Mouse (Mus musculus) hindbrain, embryonic 13.5 days (tissue): ENCODE results near the gene Krt73. TPM values are rescaled to one million over a fixed set of nuclear protein-coding genes. Genes with fewer than 3 reads are reported as not detected.

Experiments used
- ATAC-seq: fragments of 200-750 bp; cut with Nextera tagmentation; 2 replicates; pipeline ENCODE4 v1.8.0; 2017; ENCODE audit warnings: moderate TSS enrichment; ENCODE audit not compliant: low FRiP score
- H3K27ac ChIP-seq: fragments of 300-500 bp; sonication (generic); 2 replicates; pipeline ENCODE4 v1.5.1; 2015; ENCODE audit warnings: inconsistent platforms, mild to moderate bottlenecking, moderate library complexity
- H3K27me3 ChIP-seq: fragments of 300-500 bp; sonication (generic); 2 replicates; pipeline ENCODE4 v1.6.1; 2015; ENCODE audit warnings: mild to moderate bottlenecking, inconsistent platforms
- H3K36me3 ChIP-seq: fragments of 300-500 bp; sonication (generic); 2 replicates; pipeline ENCODE4 v1.6.1; 2015; ENCODE audit warnings: mild to moderate bottlenecking, inconsistent platforms
- H3K4me1 ChIP-seq: fragments of 300-500 bp; sonication (generic); replicated peaks from 2 replicates; pipeline ENCODE4 v1.6.1; 2015; ENCODE audit warnings: inconsistent platforms
- H3K4me2 ChIP-seq: fragments of 300-500 bp; sonication (generic); 2 replicates; pipeline ENCODE4 v1.6.1; 2015; ENCODE audit warnings: inconsistent platforms, mild to moderate bottlenecking, moderate library complexity
- H3K4me3 ChIP-seq: fragments of 300-500 bp; sonication (generic); 2 replicates; pipeline ENCODE4 v1.5.1; 2015; ENCODE audit warnings: mild to moderate bottlenecking, inconsistent platforms
- H3K9ac ChIP-seq: fragments of 300-500 bp; sonication (generic); 2 replicates; pipeline ENCODE4 v1.6.1; 2015; ENCODE audit warnings: mild to moderate bottlenecking, inconsistent platforms
- H3K9me3 ChIP-seq: fragments of 300-500 bp; sonication (generic); 2 replicates; pipeline ENCODE4 v1.6.1; 2016; ENCODE audit warnings: inconsistent platforms
- WGBS: fragments of 180-500 bp; shearing (Covaris S2); methylation state at CpG from one replicate; pipeline ENCODE4 v1.1.7; 2015; 5-methylcytosine and 5-hydroxymethylcytosine counted together
- polyA plus RNA-seq: library from polyadenylated mRNA; unstranded; fragments of >200 nt; fragmentation: Nextera tagmentation; extraction: Ambion mirVana; gene quantifications from 2 replicates; pipeline ENCODE4 v1.2.1, GENCODE M21; 2015

Gene Krt73
- polyA plus RNA-seq, 1 experiment from 2014 or later: 2.4 TPM

DNA sequence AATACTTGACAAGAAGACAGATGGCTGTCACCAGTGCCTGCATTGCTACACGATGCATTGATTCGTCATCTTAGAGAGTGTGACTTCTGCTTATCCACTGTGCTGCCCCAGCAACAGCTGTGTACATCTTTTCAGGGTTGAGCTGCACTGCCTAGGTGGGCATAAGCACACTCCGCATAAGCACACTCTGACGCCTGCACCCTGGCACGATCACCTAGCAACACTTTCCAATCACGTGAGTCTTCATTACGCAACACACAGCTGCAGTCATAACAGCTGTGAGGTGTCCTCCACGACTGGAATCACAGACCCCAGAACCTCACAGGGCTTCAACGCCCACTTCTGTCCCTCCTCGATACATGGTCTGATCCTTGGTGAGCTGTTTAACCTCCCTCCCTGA lies 28.7 kb downstream of the Krt73 start:
- Histone ChIP-seq H3K27ac (no peak overlapping the region), H3K4me2 (no peak overlapping the region), H3K36me3 (no peaks in the 10 kb centered on the region), H3K27me3 (no peaks in the 10 kb centered on the region), H3K4me3 (no peak overlapping the region), H3K9me3 (no peaks in the 10 kb centered on the region), H3K4me1 (peaks cover 7% of the 10 kb centered on the region; the same call in 1 of the 2 replicates), H3K9ac (no peak overlapping the region)
- 83% methylated on average over 10 of the region's 10 CpGs for WGBS
- no peak for ATAC-seq

DNA sequence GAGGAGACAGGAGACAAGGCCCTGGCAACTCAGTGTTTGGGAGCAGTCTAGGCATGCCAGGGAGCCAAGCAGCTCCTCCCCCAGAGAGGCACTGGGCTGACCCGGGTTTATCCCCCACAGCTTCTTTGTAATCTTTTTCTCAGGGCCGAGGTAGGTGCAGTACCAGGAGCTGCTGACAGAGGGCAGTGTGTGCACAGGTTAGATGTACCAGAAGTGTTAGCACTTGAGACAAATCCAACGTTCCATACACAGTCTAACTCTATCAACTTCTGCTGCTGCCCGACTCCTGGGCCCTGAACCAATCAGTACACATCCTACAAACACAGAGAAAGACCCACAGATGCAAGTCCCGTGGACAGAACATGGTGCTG lies 29.4 kb downstream of the Krt73 start:
- 10% methylated on average over 5 of the region's 5 CpGs for WGBS
- H3K27ac ChIP-seq: no peak overlapping the region
- H3K36me3 ChIP-seq: no peaks in the 10 kb centered on the region
- H3K4me1 ChIP-seq: peaks cover 7% of the 10 kb centered on the region; the same call in 1 of the 2 replicates
- no peak overlapping the region for H3K4me3 ChIP-seq
- H3K9me3 ChIP-seq: no peaks in the 10 kb centered on the region
- no peak overlapping the region for H3K4me2 ChIP-seq
- no peaks in the 10 kb centered on the region for H3K27me3 ChIP-seq
- H3K9ac ChIP-seq: 0 out of 2 replicates have a peak overlapping the region, but pooled peaks have one; percentile 14
- ATAC-seq: no peak

DNA sequence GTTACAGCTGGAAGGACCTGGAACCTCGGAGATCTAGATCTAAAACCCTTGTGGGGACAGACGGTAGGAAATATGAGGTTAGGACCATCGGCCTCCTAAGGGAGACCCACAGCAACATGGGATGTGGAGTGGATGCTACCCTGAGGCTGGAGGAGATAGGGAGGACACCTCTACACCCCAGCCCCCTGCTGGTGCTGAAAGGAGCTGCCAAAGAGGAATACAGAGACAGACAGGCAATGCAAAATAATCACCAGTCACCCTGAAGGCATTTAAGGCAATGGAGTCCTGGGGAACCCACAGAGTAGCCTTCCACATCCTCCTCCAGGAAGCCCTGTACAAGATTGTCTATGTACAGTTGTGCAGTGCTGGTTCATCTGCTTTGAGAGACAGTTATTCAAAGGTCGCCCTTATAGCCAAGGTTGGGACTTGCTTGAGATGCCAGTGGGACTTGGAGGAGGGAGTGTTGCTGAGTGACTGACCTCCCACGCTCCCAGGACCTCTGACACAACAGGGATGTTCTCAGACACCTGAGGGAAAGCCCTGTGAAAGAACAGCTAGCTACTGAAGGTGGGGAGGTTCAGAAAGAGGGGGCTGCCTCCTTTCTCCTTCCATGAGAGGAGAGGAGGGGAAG lies 30.0 kb downstream of the Krt73 start:
- no peak for ATAC-seq
- 68% methylated on average over 5 of the region's 5 CpGs for WGBS
- no peak overlapping the region for H3K4me2 ChIP-seq
- peaks cover 7% of the 10 kb centered on the region; the same call in 1 of the 2 replicates for H3K4me1 ChIP-seq
- H3K27me3 ChIP-seq: no peaks in the 10 kb centered on the region
- H3K36me3 ChIP-seq: no peaks in the 10 kb centered on the region
- H3K4me3 ChIP-seq: no peak overlapping the region
- H3K9ac ChIP-seq: 0 out of 2 replicates have a peak overlapping the region, but pooled peaks have one; percentile 14
- no peak overlapping the region for H3K27ac ChIP-seq
- H3K9me3 ChIP-seq: no peaks in the 10 kb centered on the region

- ATAC-seq: no peak
- 61% methylated on average over 8 of the region's 8 CpGs for WGBS
- Histone ChIP-seq H3K27ac (no peak overlapping the region), H3K27me3 (no peaks in the 10 kb centered on the region), H3K4me2 (no peak overlapping the region), H3K9ac (no peak overlapping the region), H3K4me3 (no peak overlapping the region), H3K36me3 (no peaks in the 10 kb centered on the region), H3K4me1 (peaks cover 7% of the 10 kb centered on the region; the same call in 1 of the 2 replicates), H3K9me3 (no peaks in the 10 kb centered on the region)
These were observed 31.9 kb downstream of the Krt73 start for GRCm38 (mm10) chr15:101770226-101770625.

Other genes starting within 250 kb of the Krt73 start
- gene Krt90, start 239.4 kb downstream of the Krt73 start, polyA plus RNA-seq: 0.08 TPM in 1 of 2 replicates, not detected in the other
- 0.05 and 0.13 TPM in 2 replicates for gene Krt75, start 228.4 kb downstream of the Krt73 start, polyA plus RNA-seq
- not detected in 2 replicates for gene Gm5414, start 174.2 kb downstream of the Krt73 start, polyA plus RNA-seq
- not detected in 2 replicates for gene Gm5478, start 155.0 kb downstream of the Krt73 start, polyA plus RNA-seq
- not detected in 2 replicates for gene Krt6b, start 122.1 kb downstream of the Krt73 start, polyA plus RNA-seq
- gene Krt6a, start 108.0 kb downstream of the Krt73 start, polyA plus RNA-seq: not detected in 2 replicates
- gene Krt5, start 89.4 kb downstream of the Krt73 start, polyA plus RNA-seq: 0.12 and 0.38 TPM in 2 replicates
- 0.31 and 0.45 TPM in 2 replicates for gene Krt71, start 59.2 kb downstream of the Krt73 start, polyA plus RNA-seq
- gene Krt72, start 15.9 kb downstream of the Krt73 start, polyA plus RNA-seq: not detected in 2 replicates
- not detected in 2 replicates for gene Krt2, start 15.8 kb upstream of the Krt73 start, polyA plus RNA-seq
- gene Krt1, start 48.4 kb upstream of the Krt73 start, polyA plus RNA-seq: 7.6 TPM in 2 replicates
- gene Krt77, start 67.4 kb upstream of the Krt73 start, polyA plus RNA-seq: 0.10 TPM in 1 of 2 replicates, not detected in the other
- not detected in 2 replicates for gene Krt76, start 90.6 kb upstream of the Krt73 start, polyA plus RNA-seq
- gene Krt4, start 122.4 kb upstream of the Krt73 start, polyA plus RNA-seq: not detected in 2 replicates
- 0.12 and 0.23 TPM in 2 replicates for gene Krt79, start 138.0 kb upstream of the Krt73 start, polyA plus RNA-seq
- not detected in 2 replicates for gene Krt78, start 151.9 kb upstream of the Krt73 start, polyA plus RNA-seq
- 4.0 and 6.2 TPM in 2 replicates for gene Krt8, start 202.1 kb upstream of the Krt73 start, polyA plus RNA-seq
- gene Krt18, start 225.8 kb upstream of the Krt73 start, polyA plus RNA-seq: 7.6 and 14.2 TPM in 2 replicates